Mouse (Mus musculus): ENCODE measurements around the gene Pid1. TPM values are rescaled to one million over a fixed set of nuclear protein-coding genes. Genes with fewer than 3 reads are reported as not detected.
A peak's percentile ranks its signal among the peaks of the same experiment; 100 is the strongest.

Pid1 gene
- 2.8 TPM in 2 replicates for polyA plus RNA-seq (2012; rRNA removed)

- Histone ChIP-seq H3K4me1 (ENCODE audit: control insufficient read depth, insufficient read depth, insufficient read length, low read length) (peaks cover 31% of the 10 kb centered on the region; the same call in 1 of the 2 replicates), H3K27ac (ENCODE audit: insufficient read depth, low read depth, low read length) (peak within 1 kb of the TSS; percentile 27; the same call in 1 of the 2 replicates), H3K27me3 (ENCODE audit: control insufficient read depth, insufficient read depth, low read length) (no peaks in the 10 kb centered on the region), H3K36me3 (ENCODE audit: control insufficient read depth, insufficient read depth, low read length) (no peaks in the 10 kb centered on the region), H3K4me3 (ENCODE audit: low read depth, low read length) (no peak within 1 kb of the TSS)
- TF ChIP-seq POLR2A (IDR thresholded peaks at IDR 0.05; ENCODE audit: low read depth, low read length): no peak
- no peak for TF ChIP-seq CTCF (IDR thresholded peaks at IDR 0.05; ENCODE audit: extremely low read depth, insufficient read length, insufficient replicate concordance, low read depth, low read length)
- 79% methylated on average over 8 of the region's 8 CpGs for whole genome bisulfite sequencing
Observed at GRCm38 (mm10) chr1:84363967-84364366, at the start of gene Pid1. Gene Pid1 (minus strand): TSS chr1:84364180.

DNA sequence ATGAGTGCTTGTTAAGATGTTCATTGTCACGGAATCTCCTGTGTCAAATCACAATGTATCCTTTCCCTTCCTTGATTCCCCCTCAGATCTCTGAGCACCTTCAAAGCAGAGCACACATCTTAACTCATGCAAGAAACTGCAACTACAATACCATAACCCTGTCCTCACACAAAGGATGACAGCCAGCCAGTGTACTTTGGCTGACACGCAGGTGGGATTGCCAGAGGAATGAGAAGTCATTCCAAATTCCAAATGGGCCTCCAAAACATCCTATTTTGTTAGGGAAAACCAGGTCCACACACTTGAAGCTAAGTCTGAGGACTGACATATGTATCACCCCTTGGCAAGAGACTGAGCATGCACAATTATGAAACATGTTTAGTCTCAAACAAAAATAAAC, 45.5 kb upstream of the Pid1 start:
- H3K4me3 ChIP-seq (ENCODE audit: low read depth, low read length): no peak overlapping the region
- no peaks in the 10 kb centered on the region for H3K27me3 ChIP-seq (ENCODE audit: control insufficient read depth, insufficient read depth, low read length)
- TF ChIP-seq POLR2A (IDR thresholded peaks at IDR 0.05; ENCODE audit: low read depth, low read length) (no peak), CTCF (IDR thresholded peaks at IDR 0.05; ENCODE audit: extremely low read depth, insufficient read length, insufficient replicate concordance, low read depth, low read length) (no peak)
- H3K36me3 ChIP-seq (ENCODE audit: control insufficient read depth, insufficient read depth, low read length): no peaks in the 10 kb centered on the region
- peaks cover 2% of the 10 kb centered on the region; the same call in 1 of the 2 replicates for H3K4me1 ChIP-seq (ENCODE audit: control insufficient read depth, insufficient read depth, insufficient read length, low read length)
- WGBS: 81% methylated on average over 2 of the region's 2 CpGs
- no peak overlapping the region for H3K27ac ChIP-seq (ENCODE audit: insufficient read depth, low read depth, low read length)

GRCm38 (mm10) chr1:84408873-84409272, 44.9 kb upstream of the Pid1 start:
- H3K4me1 ChIP-seq (ENCODE audit: control insufficient read depth, insufficient read depth, insufficient read length, low read length): peaks cover 2% of the 10 kb centered on the region; the same call in 1 of the 2 replicates
- no peaks in the 10 kb centered on the region for H3K36me3 ChIP-seq (ENCODE audit: control insufficient read depth, insufficient read depth, low read length)
- no peak overlapping the region for H3K4me3 ChIP-seq (ENCODE audit: low read depth, low read length)
- 85% methylated on average over 2 of the region's 2 CpGs for WGBS
- H3K27ac ChIP-seq (ENCODE audit: insufficient read depth, low read depth, low read length): no peak overlapping the region
- no peak for TF ChIP-seq POLR2A (IDR thresholded peaks at IDR 0.05; ENCODE audit: low read depth, low read length)
- no peak for TF ChIP-seq CTCF (IDR thresholded peaks at IDR 0.05; ENCODE audit: extremely low read depth, insufficient read length, insufficient replicate concordance, low read depth, low read length)
- H3K27me3 ChIP-seq (ENCODE audit: control insufficient read depth, insufficient read depth, low read length): no peaks in the 10 kb centered on the region

- Histone ChIP-seq H3K36me3 (ENCODE audit: control insufficient read depth, insufficient read depth, low read length) (no peaks in the 10 kb centered on the region), H3K4me3 (ENCODE audit: low read depth, low read length) (no peak overlapping the region), H3K27ac (ENCODE audit: insufficient read depth, low read depth, low read length) (no peak overlapping the region), H3K27me3 (ENCODE audit: control insufficient read depth, insufficient read depth, low read length) (no peaks in the 10 kb centered on the region), H3K4me1 (ENCODE audit: control insufficient read depth, insufficient read depth, insufficient read length, low read length) (peaks cover 2% of the 10 kb centered on the region; the same call in 1 of the 2 replicates)
- TF ChIP-seq POLR2A (IDR thresholded peaks at IDR 0.05; ENCODE audit: low read depth, low read length) (no peak), CTCF (IDR thresholded peaks at IDR 0.05; ENCODE audit: extremely low read depth, insufficient read length, insufficient replicate concordance, low read depth, low read length) (no peak)
- 28% methylated on average over 4 of the region's 4 CpGs for WGBS
Observed at GRCm38 (mm10) chr1:84406891-84407290, 42.9 kb upstream of the Pid1 start.

GRCm38 (mm10) chr1:84405551-84406290, 41.7 kb upstream of the Pid1 start:
- H3K4me3 ChIP-seq (ENCODE audit: low read depth, low read length): no peak overlapping the region
- H3K27ac ChIP-seq (ENCODE audit: insufficient read depth, low read depth, low read length): no peak overlapping the region
- no peaks in the 10 kb centered on the region for H3K27me3 ChIP-seq (ENCODE audit: control insufficient read depth, insufficient read depth, low read length)
- TF ChIP-seq POLR2A (IDR thresholded peaks at IDR 0.05; ENCODE audit: low read depth, low read length) (no peak), CTCF (IDR thresholded peaks at IDR 0.05; ENCODE audit: extremely low read depth, insufficient read length, insufficient replicate concordance, low read depth, low read length) (no peak)
- peaks cover 2% of the 10 kb centered on the region; the same call in 1 of the 2 replicates for H3K4me1 ChIP-seq (ENCODE audit: control insufficient read depth, insufficient read depth, insufficient read length, low read length)
- H3K36me3 ChIP-seq (ENCODE audit: control insufficient read depth, insufficient read depth, low read length): no peaks in the 10 kb centered on the region
- WGBS: 90% methylated on average over 5 of the region's 5 CpGs

GRCm38 (mm10) chr1:84404880-84405279, 40.9 kb upstream of the Pid1 start:
- H3K36me3 ChIP-seq (ENCODE audit: control insufficient read depth, insufficient read depth, low read length): no peaks in the 10 kb centered on the region
- H3K27me3 ChIP-seq (ENCODE audit: control insufficient read depth, insufficient read depth, low read length): no peaks in the 10 kb centered on the region
- H3K4me1 ChIP-seq (ENCODE audit: control insufficient read depth, insufficient read depth, insufficient read length, low read length): peaks cover 2% of the 10 kb centered on the region; the same call in 1 of the 2 replicates
- WGBS: 58% methylated on average over 12 of the region's 12 CpGs
- no peak for TF ChIP-seq CTCF (IDR thresholded peaks at IDR 0.05; ENCODE audit: extremely low read depth, insufficient read length, insufficient replicate concordance, low read depth, low read length)
- TF ChIP-seq POLR2A (IDR thresholded peaks at IDR 0.05; ENCODE audit: low read depth, low read length): no peak
- no peak overlapping the region for H3K27ac ChIP-seq (ENCODE audit: insufficient read depth, low read depth, low read length)
- H3K4me3 ChIP-seq (ENCODE audit: low read depth, low read length): no peak overlapping the region

DNA sequence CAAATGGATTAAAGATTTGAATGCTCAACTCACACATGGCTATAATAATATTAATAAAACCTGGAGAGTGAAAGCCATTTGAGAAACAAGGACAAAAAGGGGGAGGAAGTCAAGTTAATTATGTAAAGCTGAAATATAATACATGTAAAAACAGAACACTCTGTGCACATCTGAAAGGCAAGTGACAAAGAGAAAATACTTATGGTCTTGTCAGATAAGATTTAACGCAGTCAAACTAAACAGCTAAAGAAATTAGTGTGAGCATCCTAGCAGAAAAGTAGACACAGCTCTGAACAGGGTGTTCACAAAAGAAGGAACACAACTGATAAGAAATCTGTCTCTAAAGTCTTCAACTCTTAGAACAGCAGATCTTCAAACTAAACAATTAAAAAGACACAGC, 38.2 kb upstream of the Pid1 start:
- Histone ChIP-seq H3K4me1 (ENCODE audit: control insufficient read depth, insufficient read depth, insufficient read length, low read length) (peaks cover under 1% of the 10 kb centered on the region; the same call in 1 of the 2 replicates), H3K4me3 (ENCODE audit: low read depth, low read length) (no peak overlapping the region), H3K27ac (ENCODE audit: insufficient read depth, low read depth, low read length) (no peak overlapping the region), H3K27me3 (ENCODE audit: control insufficient read depth, insufficient read depth, low read length) (no peaks in the 10 kb centered on the region), H3K36me3 (ENCODE audit: control insufficient read depth, insufficient read depth, low read length) (no peaks in the 10 kb centered on the region)
- no peak for TF ChIP-seq CTCF (IDR thresholded peaks at IDR 0.05; ENCODE audit: extremely low read depth, insufficient read length, insufficient replicate concordance, low read depth, low read length)
- TF ChIP-seq POLR2A (IDR thresholded peaks at IDR 0.05; ENCODE audit: low read depth, low read length): no peak
- WGBS: 84% methylated on average over 1 of the region's 1 CpGs

Data from small intestine, adult 2 months (tissue).